Mouse (Mus musculus): ENCODE data around the gene Dennd4a. TPM values are rescaled to one million over a fixed set of nuclear protein-coding genes. Genes with fewer than 3 reads are reported as not detected.
A peak's percentile ranks its signal among the peaks of the same experiment; 100 is the strongest.

Gene Dennd4a
- total and polyA plus RNA-seq, 3 experiments: 17.6 to 417 (median 81.3) TPM

- Histone ChIP-seq H3K36me3 (replicated peaks) (peaks cover 60% of the 10 kb centered on the region), H3K9me3 (replicated peaks) (no peaks in the 10 kb centered on the region), H3K4me1 (ENCODE audit: insufficient read depth, low read depth, low read length) (no peaks in the 10 kb centered on the region), H3K4me3 (ENCODE audit: low read depth, low read length) (no peak overlapping the region), H3K27me3 (ENCODE audit: insufficient read depth, low read length) (no peaks in the 10 kb centered on the region)
- ATAC-seq (ENCODE audit: extremely low read depth, insufficient number of reproducible peaks, low FRiP score, poor library complexity, severe bottlenecking): no peak
- TF ChIP-seq POLR2AphosphoS5 (IDR thresholded peaks at IDR 0.05; ENCODE audit: insufficient replicate concordance, low read depth, low read length) (no peak), GATA2 (IDR thresholded peaks at IDR 0.05; ENCODE audit: borderline replicate concordance, low read depth, low read length) (no peak), TAL1 (conservative IDR thresholded peaks at IDR 0.05; ENCODE audit: low read depth, low read length) (no peak), GATA1 (IDR thresholded peaks at IDR 0.05; ENCODE audit: borderline replicate concordance, low read length) (no peak), CTCF (IDR thresholded peaks at IDR 0.05; ENCODE audit: low read depth, low read length) (no peak)
- DNase-seq (ENCODE audit: low spot score): no peak
Measured at GRCm38 (mm10) chr9:64886008-64886407, 74.9 kb downstream of the Dennd4a start.

GRCm38 (mm10) chr9:64896605-64897004 lies 85.5 kb downstream of the Dennd4a start:
- no peaks in the 10 kb centered on the region for H3K4me1 ChIP-seq (ENCODE audit: insufficient read depth, low read depth, low read length)
- no peak for DNase-seq (ENCODE audit: low spot score)
- H3K9me3 ChIP-seq (replicated peaks): no peaks in the 10 kb centered on the region
- no peaks in the 10 kb centered on the region for H3K27me3 ChIP-seq (ENCODE audit: insufficient read depth, low read length)
- no peak for TF ChIP-seq CTCF (IDR thresholded peaks at IDR 0.05; ENCODE audit: low read depth, low read length)
- no peak for TF ChIP-seq GATA2 (IDR thresholded peaks at IDR 0.05; ENCODE audit: borderline replicate concordance, low read depth, low read length)
- no peak for TF ChIP-seq POLR2AphosphoS5 (IDR thresholded peaks at IDR 0.05; ENCODE audit: insufficient replicate concordance, low read depth, low read length)
- no peak for TF ChIP-seq GATA1 (IDR thresholded peaks at IDR 0.05; ENCODE audit: borderline replicate concordance, low read length)
- TF ChIP-seq TAL1 (conservative IDR thresholded peaks at IDR 0.05; ENCODE audit: low read depth, low read length): no peak
- peaks cover 82% of the 10 kb centered on the region for H3K36me3 ChIP-seq (replicated peaks)
- no peak overlapping the region for H3K4me3 ChIP-seq (ENCODE audit: low read depth, low read length)
- ATAC-seq (ENCODE audit: extremely low read depth, insufficient number of reproducible peaks, low FRiP score, poor library complexity, severe bottlenecking): no peak

- H3K4me3 ChIP-seq (ENCODE audit: low read depth, low read length): no peak overlapping the region
- DNase-seq (ENCODE audit: low spot score) (no peak), ATAC-seq (ENCODE audit: extremely low read depth, insufficient number of reproducible peaks, low FRiP score, poor library complexity, severe bottlenecking) (no peak)
- H3K4me1 ChIP-seq (ENCODE audit: insufficient read depth, low read depth, low read length): peaks cover 4% of the 10 kb centered on the region; the same call in 1 of the 2 replicates
- H3K27me3 ChIP-seq (ENCODE audit: insufficient read depth, low read length): no peaks in the 10 kb centered on the region
- peaks cover 89% of the 10 kb centered on the region for H3K36me3 ChIP-seq (replicated peaks)
- no peak for TF ChIP-seq POLR2AphosphoS5 (IDR thresholded peaks at IDR 0.05; ENCODE audit: insufficient replicate concordance, low read depth, low read length)
- no peaks in the 10 kb centered on the region for H3K9me3 ChIP-seq (replicated peaks)
Measured at GRCm38 (mm10) chr9:64902866-64903265, 91.7 kb downstream of the Dennd4a start.

GRCm38 (mm10) chr9:64903386-64903785 lies 92.2 kb downstream of the Dennd4a start:
- Histone ChIP-seq H3K4me3 (ENCODE audit: low read depth, low read length) (no peak overlapping the region), H3K27me3 (ENCODE audit: insufficient read depth, low read length) (no peaks in the 10 kb centered on the region), H3K9me3 (replicated peaks) (no peaks in the 10 kb centered on the region), H3K4me1 (ENCODE audit: insufficient read depth, low read depth, low read length) (peaks cover 4% of the 10 kb centered on the region; the same call in 1 of the 2 replicates), H3K36me3 (replicated peaks) (peaks cover 87% of the 10 kb centered on the region)
- TF ChIP-seq GATA1 (IDR thresholded peaks at IDR 0.05; ENCODE audit: borderline replicate concordance, low read length): no peak
- no peak for TF ChIP-seq POLR2AphosphoS5 (IDR thresholded peaks at IDR 0.05; ENCODE audit: insufficient replicate concordance, low read depth, low read length)
- peak; percentile 56; the same call in 1 of the 2 replicates for TF ChIP-seq CTCF (IDR thresholded peaks at IDR 0.05; ENCODE audit: low read depth, low read length)
- no peak for TF ChIP-seq TAL1 (conservative IDR thresholded peaks at IDR 0.05; ENCODE audit: low read depth, low read length)
- TF ChIP-seq GATA2 (IDR thresholded peaks at IDR 0.05; ENCODE audit: borderline replicate concordance, low read depth, low read length): no peak
- ATAC-seq (ENCODE audit: extremely low read depth, insufficient number of reproducible peaks, low FRiP score, poor library complexity, severe bottlenecking): no peak
- peak; percentile 46 for DNase-seq (ENCODE audit: low spot score)

GRCm38 (mm10) chr9:64904917-64905640 lies 93.9 kb downstream of the Dennd4a start:
- H3K9me3 ChIP-seq (replicated peaks): no peaks in the 10 kb centered on the region
- DNase-seq (ENCODE audit: low spot score) (no peak), ATAC-seq (ENCODE audit: extremely low read depth, insufficient number of reproducible peaks, low FRiP score, poor library complexity, severe bottlenecking) (no peak)
- no peak overlapping the region for H3K4me3 ChIP-seq (ENCODE audit: low read depth, low read length)
- H3K4me1 ChIP-seq (ENCODE audit: insufficient read depth, low read depth, low read length): peaks cover 4% of the 10 kb centered on the region; the same call in 1 of the 2 replicates
- H3K36me3 ChIP-seq (replicated peaks): peaks cover 83% of the 10 kb centered on the region
- TF ChIP-seq GATA1 (IDR thresholded peaks at IDR 0.05; ENCODE audit: borderline replicate concordance, low read length): no peak
- TF ChIP-seq TAL1 (conservative IDR thresholded peaks at IDR 0.05; ENCODE audit: low read depth, low read length): no peak
- no peak for TF ChIP-seq POLR2AphosphoS5 (IDR thresholded peaks at IDR 0.05; ENCODE audit: insufficient replicate concordance, low read depth, low read length)
- TF ChIP-seq GATA2 (IDR thresholded peaks at IDR 0.05; ENCODE audit: borderline replicate concordance, low read depth, low read length): no peak
- no peak for TF ChIP-seq CTCF (IDR thresholded peaks at IDR 0.05; ENCODE audit: low read depth, low read length)
- H3K27me3 ChIP-seq (ENCODE audit: insufficient read depth, low read length): no peaks in the 10 kb centered on the region

- peaks cover 4% of the 10 kb centered on the region; the same call in 1 of the 2 replicates for H3K4me1 ChIP-seq (ENCODE audit: insufficient read depth, low read depth, low read length)
- peaks cover 88% of the 10 kb centered on the region for H3K36me3 ChIP-seq (replicated peaks)
- ATAC-seq (ENCODE audit: extremely low read depth, insufficient number of reproducible peaks, low FRiP score, poor library complexity, severe bottlenecking) (no peak), DNase-seq (ENCODE audit: low spot score) (no peak)
- H3K27me3 ChIP-seq (ENCODE audit: insufficient read depth, low read length): no peaks in the 10 kb centered on the region
- H3K4me3 ChIP-seq (ENCODE audit: low read depth, low read length): no peak overlapping the region
- H3K9me3 ChIP-seq (replicated peaks): no peaks in the 10 kb centered on the region
- TF ChIP-seq GATA2 (IDR thresholded peaks at IDR 0.05; ENCODE audit: borderline replicate concordance, low read depth, low read length) (no peak), CTCF (IDR thresholded peaks at IDR 0.05; ENCODE audit: low read depth, low read length) (no peak), POLR2AphosphoS5 (IDR thresholded peaks at IDR 0.05; ENCODE audit: insufficient replicate concordance, low read depth, low read length) (no peak), TAL1 (conservative IDR thresholded peaks at IDR 0.05; ENCODE audit: low read depth, low read length) (no peak), GATA1 (IDR thresholded peaks at IDR 0.05; ENCODE audit: borderline replicate concordance, low read length) (no peak)
Measured at GRCm38 (mm10) chr9:64907441-64907840, 96.3 kb downstream of the Dennd4a start.
